Mouse (Mus musculus) intestine, embryonic 14.5 days (tissue): Measurements from ENCODE around the gene Rassf1. TPM values are rescaled to one million over a fixed set of nuclear protein-coding genes. Genes with fewer than 3 reads are reported as not detected.
A peak's percentile ranks its signal among the peaks of the same experiment; 100 is the strongest.

Source experiments
- ATAC-seq: fragments of 200-750 bp; cut with Nextera tagmentation; replicated peaks from 2 replicates; pipeline ENCODE4 v1.8.0; 2017; ENCODE audit warnings: low read depth, moderate number of reproducible peaks, moderate TSS enrichment, moderate library complexity; ENCODE audit not compliant: low FRiP score, low TSS enrichment
- DNase-seq: peaks from one replicate; pipeline ENCODE4 v3.0.0-alpha.2; 2018; ENCODE audit warnings: low spot score
- H3K27ac ChIP-seq: fragments of 300-500 bp; sonication (generic); 2 replicates; pipeline ENCODE4 v1.5.1; 2014; ENCODE audit warnings: low read depth, mild to moderate bottlenecking, control low read depth
- H3K27me3 ChIP-seq: fragments of 300-500 bp; sonication (generic); replicated peaks from 2 replicates; pipeline ENCODE4 v1.6.1; 2014; ENCODE audit warnings: low read length, control low read depth; ENCODE audit not compliant: control insufficient read depth, insufficient read depth
- H3K36me3 ChIP-seq: fragments of 300-500 bp; sonication (generic); 2 replicates; pipeline ENCODE4 v1.6.1; 2014; ENCODE audit warnings: low read length, control low read depth; ENCODE audit not compliant: control insufficient read depth, insufficient read depth
- H3K4me1 ChIP-seq: fragments of 300-500 bp; sonication (generic); replicated peaks from 2 replicates; pipeline ENCODE4 v1.6.1; 2014; ENCODE audit warnings: low read length, control low read depth, mixed read lengths; ENCODE audit not compliant: control insufficient read depth, insufficient read depth
- H3K4me2 ChIP-seq: fragments of 300-500 bp; sonication (generic); 2 replicates; pipeline ENCODE4 v1.6.1; 2014; ENCODE audit warnings: low read length
- H3K4me3 ChIP-seq: fragments of 300-500 bp; sonication (generic); 2 replicates; pipeline ENCODE4 v1.5.1; 2014; ENCODE audit warnings: low read depth, low read length, control low read depth, mixed read lengths
- H3K9ac ChIP-seq: fragments of 300-500 bp; sonication (generic); 2 replicates; pipeline ENCODE4 v1.6.1; 2014; ENCODE audit warnings: mild to moderate bottlenecking, low read length
- H3K9me3 ChIP-seq: fragments of 300-500 bp; sonication (generic); 2 replicates; pipeline ENCODE4 v1.6.1; 2016; ENCODE audit warnings: low read length, control low read depth; ENCODE audit not compliant: control insufficient read depth
- WGBS: fragments of 180-500 bp; shearing (Covaris S2); extraction: QIAGEN DNeasy Blood & Tissue Kit; methylation state at CpG from one replicate; pipeline ENCODE4 v1.1.7; 2014; 5-methylcytosine and 5-hydroxymethylcytosine counted together
- polyA plus RNA-seq: library from polyadenylated mRNA; unstranded; fragments of >200 nt; fragmentation: Nextera tagmentation; extraction: Ambion mirVana; gene quantifications from 2 replicates; pipeline ENCODE4 v1.2.1, GENCODE M21; 2014

Gene Rassf1
- polyA plus RNA-seq, 1 experiment from 2014 or later, result 54.4 TPM

DNA sequence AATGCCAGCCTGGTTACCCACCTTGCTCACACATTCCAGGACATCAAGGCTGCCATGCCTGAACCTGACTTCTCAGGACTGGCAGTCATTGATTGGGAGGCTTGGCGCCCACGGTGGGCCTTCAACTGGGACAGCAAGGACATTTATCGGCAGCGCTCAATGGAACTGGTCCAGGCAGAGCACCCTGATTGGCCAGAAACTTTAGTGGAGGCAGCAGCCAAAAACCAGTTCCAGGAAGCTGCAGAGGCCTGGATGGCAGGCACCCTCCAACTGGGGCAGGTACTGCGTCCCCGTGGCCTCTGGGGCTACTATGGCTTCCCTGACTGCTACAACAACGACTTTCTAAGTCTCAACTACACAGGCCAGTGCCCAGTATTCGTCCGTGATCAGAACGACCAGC lies 26.5 kb downstream of the Rassf1 start:
- WGBS, result 96% methylated on average over 10 of the region's 10 CpGs
- 0 out of 2 replicates have a peak overlapping the region, but pooled peaks have one; percentile 7 for H3K4me2 ChIP-seq
- no peak for ATAC-seq
- DNase-seq, result no peak
- no peaks in the 10 kb centered on the region for H3K9me3 ChIP-seq
- no peaks in the 10 kb centered on the region for H3K27me3 ChIP-seq
- peaks cover 7% of the 10 kb centered on the region for H3K4me1 ChIP-seq
- peaks cover 16% of the 10 kb centered on the region for H3K36me3 ChIP-seq
- H3K4me3 ChIP-seq, result no peak overlapping the region
- no peak overlapping the region for H3K9ac ChIP-seq
- H3K27ac ChIP-seq, result no peak overlapping the region

DNA sequence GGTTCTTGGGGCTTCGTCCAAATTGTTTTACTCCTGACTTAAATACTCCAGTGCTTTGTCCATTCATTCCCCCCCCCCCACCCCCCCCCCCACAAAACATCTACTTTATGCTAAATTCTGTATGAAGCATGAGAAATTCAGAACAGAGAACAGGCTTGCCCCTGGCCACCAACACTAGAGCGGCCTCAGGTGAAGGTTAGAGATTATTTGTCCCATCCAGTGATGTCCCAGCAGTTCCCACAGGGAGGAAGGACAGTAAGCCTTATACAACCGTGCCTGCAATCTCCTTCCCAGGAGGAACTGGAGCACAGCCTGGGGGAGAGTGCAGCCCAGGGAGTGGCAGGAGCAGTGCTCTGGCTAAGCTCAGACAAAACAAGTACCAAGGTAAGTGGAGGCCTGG lies 27.2 kb downstream of the Rassf1 start, which contains the start of gene Naa80:
Gene Naa80, plus strand, starts transcription at position 301 of the 400 bp plus-strand sequence.
- ATAC-seq (no peak), DNase-seq (no peak)
- Histone ChIP-seq H3K9ac (no peak within 1 kb of the TSS), H3K4me1 (peaks cover 7% of the 10 kb centered on the region), H3K9me3 (no peaks in the 10 kb centered on the region), H3K27ac (no peak within 1 kb of the TSS), H3K4me2 (0 out of 2 replicates have a peak within 1 kb of the TSS, but pooled peaks have one; percentile 7), H3K4me3 (no peak within 1 kb of the TSS), H3K36me3 (peaks cover 14% of the 10 kb centered on the region), H3K27me3 (no peaks in the 10 kb centered on the region)
- 75% methylated on average over 3 of the region's 3 CpGs for WGBS

DNA sequence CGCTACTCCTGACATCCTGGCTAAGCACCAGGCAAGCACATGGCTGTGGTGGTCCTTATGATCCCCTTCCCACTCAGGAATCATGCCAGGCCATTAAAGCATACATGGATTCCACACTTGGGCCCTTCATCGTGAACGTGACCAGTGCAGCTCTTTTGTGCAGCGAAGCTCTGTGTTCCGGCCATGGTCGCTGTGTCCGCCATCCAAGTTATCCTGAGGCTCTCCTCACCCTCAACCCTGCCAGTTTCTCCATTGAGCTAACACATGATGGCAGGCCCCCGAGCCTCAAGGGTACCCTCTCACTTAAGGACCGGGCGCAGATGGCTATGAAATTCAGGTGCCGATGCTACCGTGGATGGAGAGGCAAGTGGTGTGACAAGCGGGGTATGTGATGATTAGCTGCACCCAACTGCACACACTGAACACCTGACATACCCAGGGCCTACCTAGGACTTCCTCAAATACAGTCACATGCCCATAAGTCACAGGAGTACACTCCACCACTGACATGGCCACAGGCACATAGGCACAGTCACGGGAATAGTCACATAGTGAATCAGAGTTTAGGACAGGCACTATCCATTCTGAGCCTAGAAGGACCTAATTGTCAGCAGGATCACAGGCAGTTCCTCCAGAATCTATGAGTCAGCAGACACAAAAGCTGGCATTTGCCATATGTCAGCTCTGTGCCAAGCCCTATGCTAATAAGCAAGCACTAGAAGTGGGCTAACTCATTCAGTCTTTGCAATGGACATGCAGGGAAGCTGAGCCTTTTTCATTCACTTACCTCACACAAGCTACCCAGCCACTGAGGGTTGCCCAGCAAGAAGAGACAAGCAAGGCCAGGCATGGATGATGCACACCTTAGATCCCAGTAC lies 27.9 kb downstream of the Rassf1 start:
- peaks cover 10% of the 10 kb centered on the region; the same call in 1 of the 2 replicates for H3K36me3 ChIP-seq
- H3K9me3 ChIP-seq, result no peaks in the 10 kb centered on the region
- no peak overlapping the region for H3K27ac ChIP-seq
- no peak overlapping the region for H3K9ac ChIP-seq
- no peaks in the 10 kb centered on the region for H3K27me3 ChIP-seq
- DNase-seq (no peak), ATAC-seq (no peak)
- H3K4me1 ChIP-seq, result peaks cover 7% of the 10 kb centered on the region
- no peak overlapping the region for H3K4me2 ChIP-seq
- no peak overlapping the region for H3K4me3 ChIP-seq
- 95% methylated on average over 14 of the region's 14 CpGs for WGBS

DNA sequence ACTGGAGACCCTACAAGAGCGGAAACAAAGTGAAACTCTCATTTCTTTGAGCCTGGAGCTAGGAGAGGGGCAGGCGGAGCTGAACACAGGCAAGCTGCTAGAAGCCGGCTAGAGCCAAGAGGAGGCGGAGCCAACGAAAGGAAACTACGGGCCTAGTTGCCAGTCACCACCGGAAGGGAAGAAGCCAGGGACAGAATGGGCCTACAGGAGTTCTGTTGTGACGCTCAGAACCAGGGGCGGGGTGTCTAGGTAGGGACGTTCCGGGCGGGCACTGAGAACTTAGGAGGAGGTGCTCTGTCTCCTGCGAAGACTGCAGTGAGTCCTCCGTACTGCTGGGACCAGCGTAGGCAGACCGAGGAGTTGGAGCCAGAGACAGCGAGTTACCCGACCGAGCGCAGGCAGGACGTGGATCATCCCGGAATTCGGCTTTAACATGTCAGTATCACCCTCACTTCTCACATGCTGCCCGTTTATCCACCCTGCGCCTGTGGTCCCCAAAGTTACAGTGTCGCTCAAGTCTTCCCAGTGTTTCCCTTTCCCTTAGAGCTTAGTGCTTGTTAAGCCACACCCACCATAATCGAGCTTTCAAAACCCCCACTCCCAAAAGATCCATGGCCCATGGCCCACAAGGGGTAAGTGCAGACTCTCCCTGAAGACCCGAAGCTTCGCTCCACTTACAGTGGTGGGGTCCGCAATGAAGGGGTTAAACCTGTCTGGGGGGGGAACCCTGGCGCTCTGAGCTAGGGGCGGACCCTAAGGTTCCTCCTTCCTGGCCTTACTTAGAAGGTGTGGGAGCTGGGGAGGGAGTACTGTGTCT lies 29.4 kb downstream of the Rassf1 start, which contains the start of gene Hyal3:
Gene Hyal3, plus strand, starts transcription at position 318 of the 817 bp plus-strand sequence.
- ATAC-seq, result peak; percentile 62
- H3K4me1 ChIP-seq, result peaks cover 7% of the 10 kb centered on the region
- no peaks in the 10 kb centered on the region for H3K27me3 ChIP-seq
- H3K4me3 ChIP-seq, result peak within 1 kb of the TSS; percentile 58
- peak within 1 kb of the TSS; percentile 67 for H3K9ac ChIP-seq
- H3K9me3 ChIP-seq, result no peaks in the 10 kb centered on the region
- peak within 1 kb of the TSS; percentile 77 for H3K4me2 ChIP-seq
- peaks cover 6% of the 10 kb centered on the region; the same call in 1 of the 2 replicates for H3K36me3 ChIP-seq
- peak; percentile 88 for DNase-seq
- WGBS, result under 1% methylated on average over 32 of the region's 32 CpGs
- peak within 1 kb of the TSS; percentile 91 for H3K27ac ChIP-seq

DNA sequence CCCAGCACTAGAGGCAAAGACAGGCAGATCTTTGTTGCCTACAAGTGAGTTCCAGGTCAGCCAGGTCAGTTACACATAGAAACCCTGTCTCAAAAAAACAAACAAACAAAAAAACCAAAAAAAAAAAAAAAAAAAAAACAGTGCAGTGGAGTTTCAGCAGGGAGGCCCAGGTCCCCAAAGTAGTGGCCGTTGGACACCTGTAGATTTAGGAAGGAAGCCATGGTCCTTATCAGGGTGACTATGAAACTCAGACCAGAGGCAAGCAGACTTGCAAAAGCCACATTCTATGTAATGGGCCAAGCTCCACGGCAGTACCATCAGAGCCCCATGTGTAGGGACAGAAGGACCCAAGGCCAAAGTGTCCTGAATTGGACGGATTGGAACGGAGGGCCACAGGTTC lies 30.2 kb downstream of the Rassf1 start:
- Histone ChIP-seq H3K4me1 (peaks cover 7% of the 10 kb centered on the region), H3K36me3 (peaks cover 6% of the 10 kb centered on the region; the same call in 1 of the 2 replicates), H3K9ac (peak overlapping the region; percentile 67), H3K4me2 (peak overlapping the region; percentile 77), H3K4me3 (peak overlapping the region; percentile 58), H3K27ac (no peak overlapping the region), H3K9me3 (no peaks in the 10 kb centered on the region), H3K27me3 (no peaks in the 10 kb centered on the region)
- WGBS, result 69% methylated on average over 4 of the region's 4 CpGs
- no peak for DNase-seq
- no peak for ATAC-seq

DNA sequence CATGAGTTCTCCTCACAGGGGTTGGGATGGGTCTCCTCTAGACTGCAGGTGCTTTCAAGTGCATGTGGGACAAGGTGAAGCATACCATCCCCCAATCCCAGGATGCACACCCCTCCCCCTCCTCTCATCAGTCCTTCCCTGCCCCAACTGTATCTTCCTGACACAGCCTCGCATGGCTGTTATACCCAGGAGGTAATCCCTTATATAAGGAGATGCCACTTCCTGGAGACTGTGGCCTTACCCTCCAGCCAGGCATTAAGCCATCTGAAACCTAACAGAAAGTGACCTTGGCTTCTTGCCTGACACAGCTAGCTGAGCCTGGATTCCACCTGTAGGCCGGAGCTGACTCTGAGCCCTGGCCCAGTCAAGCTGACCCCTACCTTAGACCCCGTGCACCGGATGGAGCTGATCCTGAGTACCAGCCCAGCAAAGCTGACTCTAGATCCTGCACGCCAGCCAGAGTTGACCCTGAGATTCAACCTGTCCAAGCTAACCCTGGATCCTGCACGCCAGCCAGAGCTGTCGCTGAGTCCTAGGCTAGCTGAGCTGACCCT lies 31.2 kb downstream of the Rassf1 start:
- no peaks in the 10 kb centered on the region for H3K9me3 ChIP-seq
- H3K4me1 ChIP-seq, result peaks cover 3% of the 10 kb centered on the region; the same call in 1 of the 2 replicates
- 89% methylated on average over 7 of the region's 7 CpGs for WGBS
- ATAC-seq, result no peak
- peaks cover 6% of the 10 kb centered on the region; the same call in 1 of the 2 replicates for H3K36me3 ChIP-seq
- no peak overlapping the region for H3K27ac ChIP-seq
- H3K27me3 ChIP-seq, result no peaks in the 10 kb centered on the region
- DNase-seq, result no peak
- no peak overlapping the region for H3K4me2 ChIP-seq
- H3K9ac ChIP-seq, result no peak overlapping the region
- no peak overlapping the region for H3K4me3 ChIP-seq

DNA sequence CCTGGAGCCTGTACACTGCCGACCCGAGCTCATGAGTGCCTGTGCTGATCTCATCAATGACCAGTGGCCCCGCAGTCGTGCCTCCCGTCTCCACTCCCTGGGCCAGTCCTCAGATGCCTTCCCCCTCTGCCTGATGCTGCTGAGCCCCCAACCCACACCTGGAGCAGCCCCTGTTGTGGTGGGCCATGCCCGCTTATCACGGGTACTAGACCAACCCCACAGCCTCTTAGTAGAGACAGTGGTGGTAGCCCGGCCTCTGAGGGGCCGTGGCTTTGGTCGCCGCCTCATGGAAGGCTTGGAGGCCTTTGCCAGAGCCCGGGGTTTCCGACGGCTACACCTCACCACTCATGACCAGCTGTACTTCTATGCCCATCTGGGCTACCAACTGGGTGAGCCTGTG lies 31.8 kb downstream of the Rassf1 start:
- no peak for ATAC-seq
- Histone ChIP-seq H3K36me3 (peaks cover 6% of the 10 kb centered on the region; the same call in 1 of the 2 replicates), H3K9me3 (no peaks in the 10 kb centered on the region), H3K4me3 (no peak overlapping the region), H3K9ac (no peak overlapping the region), H3K4me1 (peaks cover 5% of the 10 kb centered on the region), H3K4me2 (no peak overlapping the region), H3K27ac (no peak overlapping the region), H3K27me3 (no peaks in the 10 kb centered on the region)
- DNase-seq, result no peak
- 91% methylated on average over 14 of the region's 14 CpGs for WGBS

DNA sequence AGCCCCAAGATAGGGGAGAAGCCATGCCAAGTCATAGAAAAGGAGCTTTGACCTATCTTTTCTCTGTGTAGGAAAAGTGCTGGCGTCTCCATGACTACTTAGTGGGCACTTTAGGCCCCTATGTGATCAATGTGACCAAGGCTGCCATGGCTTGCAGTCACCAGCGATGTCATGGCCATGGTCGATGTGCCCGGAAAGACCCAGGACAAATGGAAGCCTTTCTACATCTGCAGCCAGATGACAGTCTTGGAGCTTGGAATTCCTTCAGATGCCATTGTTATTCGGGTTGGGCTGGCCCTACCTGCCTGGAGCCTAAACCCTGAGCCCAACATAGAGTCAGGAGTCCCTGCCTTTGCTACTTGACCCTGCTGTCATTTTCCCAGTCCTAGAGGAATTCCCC lies 35.1 kb downstream of the Rassf1 start:
- H3K27ac ChIP-seq, result no peak overlapping the region

More for the DNA sequence above, 35.1 kb downstream of the Rassf1 start:
- H3K27me3 ChIP-seq, result no peaks in the 10 kb centered on the region
- H3K4me3 ChIP-seq, result no peak overlapping the region
- no peak overlapping the region for H3K4me2 ChIP-seq
- WGBS, result 92% methylated on average over 5 of the region's 5 CpGs
- H3K9ac ChIP-seq, result no peak overlapping the region
- H3K36me3 ChIP-seq, result peaks cover 27% of the 10 kb centered on the region
- ATAC-seq, result no peak
- DNase-seq, result no peak
- peaks cover 11% of the 10 kb centered on the region for H3K4me1 ChIP-seq
- H3K9me3 ChIP-seq, result no peaks in the 10 kb centered on the region
